Mouse (Mus musculus): ENCODE results near the gene Pde6h.

DNA sequence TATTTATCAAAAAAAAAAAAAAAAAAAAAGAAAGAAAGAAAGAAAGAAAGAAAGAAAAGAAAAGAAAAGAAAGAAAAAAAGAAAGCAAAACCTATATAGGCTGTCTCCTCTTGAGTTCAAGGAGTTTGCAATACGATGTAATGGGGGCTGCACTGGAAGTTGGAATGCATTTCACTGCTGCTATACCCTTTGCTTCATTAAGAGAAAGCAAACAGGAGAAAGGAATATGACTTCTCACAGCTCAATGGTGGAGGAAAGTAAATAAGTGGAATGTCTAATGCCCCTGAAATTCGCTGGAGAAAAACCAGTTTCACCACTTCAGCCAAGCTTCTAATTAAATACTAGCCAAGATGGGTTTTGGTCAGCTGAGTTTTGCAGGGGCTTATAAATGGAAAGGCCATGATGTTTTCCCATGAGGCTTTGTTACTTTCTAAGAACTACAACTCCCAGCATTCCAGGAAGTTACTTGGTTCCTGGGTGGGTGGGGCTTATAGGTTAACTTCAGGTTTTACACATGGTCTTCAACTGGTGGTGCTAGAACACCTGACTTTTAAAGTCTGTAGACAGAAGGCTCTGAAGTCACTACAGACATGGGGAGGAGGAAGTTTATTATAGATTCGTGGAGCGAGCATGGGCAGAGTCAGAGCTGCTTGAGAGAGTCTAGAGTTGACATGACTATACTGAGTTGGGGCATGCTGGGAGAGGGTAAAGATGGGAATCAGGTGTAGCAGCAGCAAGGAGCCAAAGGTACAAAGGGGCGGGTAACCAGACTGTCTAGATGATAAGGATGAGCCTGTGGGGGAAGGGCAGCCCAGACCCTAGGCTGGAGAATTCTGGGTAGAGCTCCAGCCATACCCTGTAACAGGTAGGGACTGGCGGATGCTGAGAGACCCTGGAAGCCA, 77.9 kb downstream of the Pde6h start:
- TF ChIP-seq CTCF (IDR thresholded peaks at IDR 0.05; ENCODE audit: control insufficient read depth, insufficient read depth, low read length) (no peak), POLR2A (IDR thresholded peaks at IDR 0.05; ENCODE audit: borderline replicate concordance, control insufficient read depth, low read depth, low read length) (no peak)

Data from bone marrow, adult 2 months (tissue).